Mouse (Mus musculus) MEL (cell line): ENCODE data around the gene Mtx2. TPM values are rescaled to one million over a fixed set of nuclear protein-coding genes. Genes with fewer than 3 reads are reported as not detected.
A peak's percentile ranks its signal among the peaks of the same experiment; 100 is the strongest.

Experiments
- DNase-seq: peaks from one replicate; pipeline ENCODE4 v3.0.0; 2011; ENCODE audit warnings: low read depth, low spot score
- H3K27ac ChIP-seq: 2 replicates; pipeline ENCODE4 v1.5.1; 2012; ENCODE audit warnings: low read depth, mild to moderate bottlenecking, control low read depth, low read length, moderate library complexity; ENCODE audit not compliant: control insufficient read depth
- H3K27me3 ChIP-seq, 2 experiments: fragments of 150-350 bp in 1 of 2; sonication (generic) in 1 of 2; 2 replicates each; pipeline ENCODE4 v1.6.1; 2012; ENCODE audit warnings: low read length in 2 of 2, mild to moderate bottlenecking in 2 of 2, improper control_type of control experiment in 1 of 2, moderate library complexity in 1 of 2; ENCODE audit not compliant: insufficient read depth in 2 of 2, control insufficient read depth in 1 of 2
- H3K36me3 ChIP-seq, 2 experiments: 2 replicates each; pipeline ENCODE4 v1.6.1; 2012 to 2014; ENCODE audit warnings: low read length in 2 of 2, improper control_type of control experiment in 1 of 2, inconsistent platforms in 1 of 2, mild to moderate bottlenecking in 1 of 2; ENCODE audit not compliant: insufficient read depth in 2 of 2, control insufficient read depth in 1 of 2
- H3K4me1 ChIP-seq, 2 experiments: fragments of 150-350 bp in 1 of 2; sonication (generic) in 1 of 2; 2 replicates each; pipeline ENCODE4 v1.6.1; 2012; ENCODE audit warnings: low read length in 2 of 2, improper control_type of control experiment in 1 of 2, mild to moderate bottlenecking in 1 of 2; ENCODE audit not compliant: insufficient read depth in 2 of 2, control insufficient read depth in 1 of 2
- H3K4me3 ChIP-seq, 2 experiments: fragments of 150-350 bp in 1 of 2; sonication (generic) in 1 of 2; 2 replicates each; pipeline ENCODE4 v1.5.1; 2012; ENCODE audit warnings: low read depth in 2 of 2, low read length in 2 of 2, mild to moderate bottlenecking in 2 of 2, moderate library complexity in 2 of 2, control low read depth in 1 of 2, improper control_type of control experiment in 1 of 2; ENCODE audit not compliant: control insufficient read depth in 1 of 2, insufficient read depth in 1 of 2
- H3K79me2 ChIP-seq: 2 replicates; pipeline ENCODE4 v1.6.1; 2012; ENCODE audit warnings: mild to moderate bottlenecking, low read length, moderate library complexity; ENCODE audit not compliant: control insufficient read depth, poor library complexity, insufficient read depth
- H3K9ac ChIP-seq: 2 replicates; pipeline ENCODE4 v1.6.1; 2012; ENCODE audit warnings: low read depth, mild to moderate bottlenecking, control low read depth, low read length, moderate library complexity; ENCODE audit not compliant: control insufficient read depth, poor library complexity, severe bottlenecking
- H3K9me3 ChIP-seq: fragments of 150-350 bp; sonication (generic); replicated peaks from 2 replicates; pipeline ENCODE4 v1.6.1; 2012; ENCODE audit warnings: mild to moderate bottlenecking, low read length, improper control_type of control experiment, moderate library complexity; ENCODE audit not compliant: insufficient read depth
- BHLHE40 ChIP-seq: IDR thresholded peaks from 2 replicates; pipeline ENCODE4 v1.6.1; 2012; ENCODE audit warnings: low read depth, mild to moderate bottlenecking, inconsistent platforms, low read length, improper control_type of control experiment, borderline replicate concordance
- CHD1 ChIP-seq: IDR thresholded peaks from 2 replicates; pipeline ENCODE4 v1.6.1; 2012; ENCODE audit warnings: low read depth, mild to moderate bottlenecking, inconsistent platforms, low read length, improper control_type of control experiment
- CTCF ChIP-seq, 3 experiments: IDR thresholded peaks in 2 of 3; conservative IDR thresholded peaks in 1 of 3; 2 replicates each; pipeline ENCODE4 v1.5.1; 2011 to 2012; ENCODE audit warnings: low read length in 3 of 3, low read depth in 2 of 3, mild to moderate bottlenecking in 2 of 3, improper control_type of control experiment in 1 of 3, inconsistent platforms in 1 of 3, mixed read lengths in 1 of 3, moderate library complexity in 1 of 3; ENCODE audit not compliant: control insufficient read depth in 1 of 3, insufficient read depth in 1 of 3, poor library complexity in 1 of 3, severe bottlenecking in 1 of 3
- E2F4 ChIP-seq: IDR thresholded peaks from 2 replicates; pipeline ENCODE4 v1.6.1; 2011; ENCODE audit warnings: low read depth, low read length, improper control_type of control experiment, borderline replicate concordance
- ELF1 ChIP-seq: IDR thresholded peaks from 2 replicates; pipeline ENCODE4 v1.6.1; 2014; ENCODE audit warnings: low read depth, mild to moderate bottlenecking, inconsistent platforms, low read length, improper control_type of control experiment, moderate library complexity
- EP300 ChIP-seq, 2 experiments: IDR thresholded peaks; 2 replicates each; pipeline ENCODE4 v1.6.1; 2011; ENCODE audit warnings: improper control_type of control experiment in 2 of 2, low read length in 2 of 2, low read depth in 1 of 2, mild to moderate bottlenecking in 1 of 2
- ETS1 ChIP-seq: IDR thresholded peaks from 2 replicates; pipeline ENCODE4 v1.6.1; 2012; ENCODE audit warnings: low read depth, mild to moderate bottlenecking, inconsistent platforms, low read length, improper control_type of control experiment, moderate library complexity
- GABPA ChIP-seq: IDR thresholded peaks from 2 replicates; pipeline ENCODE4 v1.6.1; 2012; ENCODE audit warnings: low read depth, mild to moderate bottlenecking, inconsistent platforms, low read length, improper control_type of control experiment, moderate library complexity
- HCFC1 ChIP-seq: IDR thresholded peaks from 2 replicates; pipeline ENCODE4 v1.6.1; 2012; ENCODE audit warnings: low read depth, mild to moderate bottlenecking, inconsistent platforms, low read length, improper control_type of control experiment, moderate library complexity
- JUND ChIP-seq: IDR thresholded peaks from 2 replicates; pipeline ENCODE4 v1.6.1; 2011; ENCODE audit warnings: low read depth, mild to moderate bottlenecking, improper control_type of control experiment, low read length
- MAX ChIP-seq: IDR thresholded peaks from 2 replicates; pipeline ENCODE4 v1.6.1; 2011; ENCODE audit warnings: low read length, improper control_type of control experiment
- MXI1 ChIP-seq: IDR thresholded peaks from 2 replicates; pipeline ENCODE4 v1.6.1; 2011; ENCODE audit warnings: mild to moderate bottlenecking, low read depth, low read length, improper control_type of control experiment
- MYC ChIP-seq: IDR thresholded peaks from 2 replicates; pipeline ENCODE4 v1.6.1; 2011; ENCODE audit warnings: low read depth, mild to moderate bottlenecking, low read length, improper control_type of control experiment, moderate library complexity
- NELFE ChIP-seq: IDR thresholded peaks from 2 replicates; pipeline ENCODE4 v1.6.1; 2011; ENCODE audit warnings: low read depth, low read length, improper control_type of control experiment
- POLR2A ChIP-seq, 2 experiments: IDR thresholded peaks; 2 replicates each; pipeline ENCODE4 v1.6.1; 2011 to 2012; ENCODE audit warnings: low read length in 2 of 2, mild to moderate bottlenecking in 2 of 2, control low read depth in 1 of 2, improper control_type of control experiment in 1 of 2, low read depth in 1 of 2, moderate library complexity in 1 of 2; ENCODE audit not compliant: control insufficient read depth in 1 of 2, insufficient read depth in 1 of 2, poor library complexity in 1 of 2
- POLR2AphosphoS2 ChIP-seq: IDR thresholded peaks from 2 replicates; pipeline ENCODE4 v1.6.1; 2011; ENCODE audit warnings: low read length, improper control_type of control experiment
- POLR2AphosphoS5 ChIP-seq: IDR thresholded peaks from 2 replicates; pipeline ENCODE4 v1.6.1; 2012; ENCODE audit warnings: low read depth, borderline replicate concordance, mild to moderate bottlenecking, inconsistent platforms, low read length, moderate library complexity, mixed read lengths
- RCOR1 ChIP-seq: IDR thresholded peaks from 2 replicates; pipeline ENCODE4 v1.6.1; 2012; ENCODE audit warnings: low read depth, mild to moderate bottlenecking, inconsistent platforms, low read length, improper control_type of control experiment
- SIN3A ChIP-seq: IDR thresholded peaks from 2 replicates; pipeline ENCODE4 v1.6.1; 2012; ENCODE audit warnings: low read length, improper control_type of control experiment, inconsistent platforms
- SMC3 ChIP-seq: IDR thresholded peaks from 2 replicates; pipeline ENCODE4 v1.6.1; 2011; ENCODE audit warnings: low read depth, low read length, improper control_type of control experiment
- TBP ChIP-seq: IDR thresholded peaks from 2 replicates; pipeline ENCODE4 v1.8.0; 2011; ENCODE audit warnings: low read depth, low read length, improper control_type of control experiment
- TCF12 ChIP-seq: IDR thresholded peaks from 2 replicates; pipeline ENCODE4 v1.6.1; 2014; ENCODE audit warnings: low read depth, mild to moderate bottlenecking, inconsistent platforms, low read length, improper control_type of control experiment, moderate library complexity
- UBTF ChIP-seq: IDR thresholded peaks from 2 replicates; pipeline ENCODE4 v1.6.1; 2012; ENCODE audit warnings: low read depth, mild to moderate bottlenecking, inconsistent platforms, low read length, improper control_type of control experiment, moderate library complexity, borderline replicate concordance; ENCODE audit not compliant: insufficient read depth
- USF2 ChIP-seq, 2 experiments: IDR thresholded peaks; 2 replicates each; pipeline ENCODE4 v1.6.1; 2011 to 2012; ENCODE audit warnings: improper control_type of control experiment in 2 of 2, low read length in 2 of 2, borderline replicate concordance in 1 of 2, inconsistent platforms in 1 of 2, low read depth in 1 of 2, mild to moderate bottlenecking in 1 of 2; ENCODE audit not compliant: insufficient read depth in 1 of 2
- ZC3H11A ChIP-seq: IDR thresholded peaks from 2 replicates; pipeline ENCODE4 v1.6.1; 2012; ENCODE audit warnings: low read depth, mild to moderate bottlenecking, inconsistent platforms, low read length, improper control_type of control experiment
- ZMIZ1 ChIP-seq: IDR thresholded peaks from 2 replicates; pipeline ENCODE4 v1.6.1; 2012; ENCODE audit warnings: low read depth, mild to moderate bottlenecking, inconsistent platforms, low read length, improper control_type of control experiment, moderate library complexity
- polyA plus RNA-seq, 2 experiments: library from polyadenylated mRNA; stranded (reverse) in 1 of 2; unstranded in 1 of 2; fragments of >175 nt in 1 of 2; fragments of >200 nt in 1 of 2; gene quantifications; 2 replicates each; pipeline versions ENCODE4 v1.2.1 to v1.2.4; 2012; ENCODE audit warnings: low replicate concordance in 2 of 2, low read depth in 1 of 2; ENCODE audit not compliant: insufficient read length in 2 of 2, insufficient read depth in 1 of 2, missing spikeins in 1 of 2
- total RNA-seq: library from RNA; depleted of rRNA; stranded (reverse); fragments of 300-350 nt; gene quantifications from 2 replicates; pipeline ENCODE4 v1.2.3, GENCODE M21; 2012; rRNA removed

The Mtx2 gene
- 81.9 and 85.0 TPM in 2 replicates for total RNA-seq
- 1,000 to 10,000 TPM in 1 of 2 experiments, 100 to 1,000 TPM in 1; 152 to 1,244 TPM for polyA plus RNA-seq

DNA sequence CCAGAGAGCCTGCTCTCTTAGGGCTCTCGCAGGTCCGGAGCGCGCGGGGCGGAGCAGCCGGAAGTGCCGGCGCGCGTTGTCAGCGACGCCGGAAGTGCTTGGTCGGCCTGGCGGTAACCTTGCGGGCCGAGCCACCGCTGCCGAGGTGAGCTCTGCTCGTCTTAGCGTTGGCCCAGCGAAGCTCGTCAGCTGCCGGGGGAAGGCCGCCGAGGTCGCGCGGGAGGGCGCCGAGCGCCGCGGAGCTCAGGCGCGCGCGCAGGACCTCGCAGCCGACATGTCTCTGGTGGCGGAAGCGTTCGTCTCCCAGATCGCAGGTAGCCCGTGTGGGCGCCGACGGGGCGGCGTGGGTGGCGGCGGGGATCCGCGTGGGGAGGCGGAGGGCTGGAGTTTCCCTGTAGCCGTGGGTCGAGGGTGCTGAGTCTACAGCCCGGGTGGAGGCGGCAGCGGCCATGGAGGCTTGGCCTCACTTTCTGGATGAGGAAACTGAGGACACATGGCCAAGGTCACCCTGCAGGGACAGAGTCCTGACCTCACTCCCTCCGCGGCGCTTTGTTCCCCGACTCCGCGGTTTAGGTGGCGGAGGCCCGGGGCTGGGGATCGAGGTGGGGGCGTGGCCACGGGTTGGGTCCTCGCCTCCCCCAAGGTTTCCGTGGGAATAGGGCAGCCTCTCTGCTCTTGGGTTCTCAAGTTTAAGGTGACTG is at the start of gene Mtx2:
Gene Mtx2 (plus strand): TSS at position 74 of the 701 bp plus-strand sequence.
- Histone ChIP-seq H3K27me3 (peaks cover 2 to 6% of the 10 kb centered on the region in 2 experiments), H3K36me3 (peaks cover 2 to 8% of the 10 kb centered on the region in 2 experiments), H3K79me2 (peaks cover 20% of the 10 kb centered on the region), H3K9ac (peak within 1 kb of the TSS; percentile 99), H3K9me3 (no peaks in the 10 kb centered on the region), H3K4me3 (peak within 1 kb of the TSS; percentile 63 to 94), H3K27ac (peak within 1 kb of the TSS; percentile 81), H3K4me1 (peaks cover 4 to 6% of the 10 kb centered on the region in 2 experiments; a peak in 2 of 4 replicates)
- peak; percentile 89 for DNase-seq
- TF ChIP-seq CHD1 (no peak), ELF1 (peak; percentile 73), ETS1 (no peak), SIN3A (peak; percentile 46), NELFE (peak; percentile 71), SMC3 (no peak), GABPA (no peak), MYC (no peak), ZMIZ1 (peak; percentile 75), MAX (peak; percentile 44), POLR2A (IDR thresholded peaks at IDR 0.05; ENCODE audit: control insufficient read depth in 1 of 2, insufficient read depth in 1 of 2, low read depth in 1 of 2, low read length in 2 of 2, poor library complexity in 1 of 2) (peak; percentile 84 to 89; a peak in 3 of 4 replicates), TBP (peak; percentile 69), E2F4 (no peak), CTCF (IDR thresholded peaks at IDR 0.05 in 2 of 3, conservative IDR thresholded peaks at IDR 0.05 in 1 of 3; ENCODE audit: control insufficient read depth in 1 of 3, insufficient read depth in 1 of 3, low read depth in 2 of 3, low read length in 3 of 3, poor library complexity in 1 of 3, severe bottlenecking in 1 of 3) (no peak), EP300 (IDR thresholded peaks at IDR 0.05; ENCODE audit: low read depth in 1 of 2, low read length in 2 of 2) (no peak), POLR2AphosphoS2 (peak; percentile 55; the same call in 1 of the 2 replicates), UBTF (0 out of 2 replicates have a peak, but pooled peaks have one; percentile 53), RCOR1 (no peak), TCF12 (peak; percentile 51), ZC3H11A (no peak), BHLHE40 (no peak), JUND (no peak), POLR2AphosphoS5 (no peak), USF2 (IDR thresholded peaks at IDR 0.05; ENCODE audit: borderline replicate concordance in 1 of 2, insufficient read depth in 1 of 2, low read depth in 1 of 2, low read length in 2 of 2) (no peak), MXI1 (peak; percentile 67), HCFC1 (peak; percentile 78)
